Mouse (Mus musculus) heart, embryonic 11.5 days (tissue): ENCODE measurements around the gene Mfap3. TPM values are rescaled to one million over a fixed set of nuclear protein-coding genes. Genes with fewer than 3 reads are reported as not detected.

Experiments used
- ATAC-seq: fragments of 200-750 bp; cut with Nextera tagmentation; replicated peaks from 2 replicates; pipeline ENCODE4 v1.8.0; 2017; ENCODE audit warnings: moderate library complexity; ENCODE audit not compliant: insufficient number of reproducible peaks, low FRiP score, low TSS enrichment
- H3K27ac ChIP-seq: fragments of 300-500 bp; sonication (generic); 2 replicates; pipeline ENCODE4 v1.5.1; 2014; ENCODE audit warnings: mild to moderate bottlenecking, low read depth, low read length
- H3K27me3 ChIP-seq: fragments of 300-500 bp; sonication (generic); 2 replicates; pipeline ENCODE4 v1.6.1; 2014; ENCODE audit warnings: mild to moderate bottlenecking, low read length, mixed read lengths; ENCODE audit not compliant: control insufficient read depth, insufficient read depth
- H3K36me3 ChIP-seq: fragments of 300-500 bp; sonication (generic); 2 replicates; pipeline ENCODE4 v1.6.1; 2014; ENCODE audit warnings: mild to moderate bottlenecking, low read length, moderate library complexity, mixed read lengths; ENCODE audit not compliant: control insufficient read depth, insufficient read depth
- H3K4me1 ChIP-seq: fragments of 300-500 bp; sonication (generic); 2 replicates; pipeline ENCODE4 v1.6.1; 2014; ENCODE audit warnings: low read length; ENCODE audit not compliant: control insufficient read depth, insufficient read depth
- H3K4me2 ChIP-seq: fragments of 300-500 bp; sonication (generic); 2 replicates; pipeline ENCODE4 v1.6.1; 2014; ENCODE audit warnings: mild to moderate bottlenecking, moderate library complexity
- H3K4me3 ChIP-seq: fragments of 300-500 bp; sonication (generic); 2 replicates; pipeline ENCODE4 v1.5.1; 2014; ENCODE audit warnings: low read depth, low read length
- H3K9ac ChIP-seq: fragments of 300-500 bp; sonication (generic); 2 replicates; pipeline ENCODE4 v1.6.1; 2014; ENCODE audit warnings: mild to moderate bottlenecking, low read depth, low read length, moderate library complexity
- H3K9me3 ChIP-seq: fragments of 300-500 bp; sonication (generic); replicated peaks from 2 replicates; pipeline ENCODE4 v1.6.1; 2016; ENCODE audit warnings: low read length; ENCODE audit not compliant: control insufficient read depth
- WGBS: fragments of 180-500 bp; shearing (Covaris S2); extraction: QIAGEN DNeasy Blood & Tissue Kit; methylation state at CpG from one replicate; pipeline ENCODE4 v1.1.7; 2014; ENCODE audit not compliant: insufficient replicate concordance; 5-methylcytosine and 5-hydroxymethylcytosine counted together
- polyA plus RNA-seq: library from polyadenylated mRNA; unstranded; fragments of >200 nt; fragmentation: Nextera tagmentation; extraction: Ambion mirVana; gene quantifications from 2 replicates; pipeline ENCODE4 v1.2.1, GENCODE M21; 2014

The Mfap3 gene
- 32.7 and 37.9 TPM in 2 replicates for polyA plus RNA-seq

DNA sequence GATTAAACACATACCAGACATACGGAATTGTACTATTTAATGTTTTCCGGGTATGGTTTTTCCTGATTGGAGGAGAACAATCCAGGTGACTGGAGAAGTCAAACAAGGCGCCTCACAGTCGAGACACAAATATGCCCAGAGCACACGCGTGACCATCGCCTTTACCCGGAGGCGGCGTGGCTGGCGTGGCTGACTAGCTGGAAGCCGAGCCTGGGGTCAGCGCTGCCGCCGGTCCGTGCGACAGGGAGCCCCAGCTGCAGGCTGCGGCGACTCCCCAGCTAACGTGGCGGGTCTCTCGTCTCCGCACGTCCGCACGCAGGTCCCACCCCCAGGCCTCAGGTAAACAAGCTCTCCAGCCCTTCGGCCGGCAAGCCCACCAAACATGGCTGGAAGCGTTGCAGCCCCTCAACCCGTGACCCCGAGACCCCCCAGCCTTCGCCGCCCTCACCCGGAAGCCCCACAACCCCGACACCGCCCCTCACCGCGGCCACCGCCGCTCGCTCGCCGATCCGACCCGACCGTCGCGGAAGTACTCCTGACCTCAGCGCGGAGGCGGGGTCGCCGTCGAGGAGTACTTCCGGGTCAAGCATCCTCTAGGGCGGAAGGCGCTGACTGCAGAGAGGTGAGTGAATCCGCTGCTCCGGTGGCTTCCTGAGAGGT is at the start of gene Mfap3, which contains the start of gene Fam114a2:
Mfap3 (plus strand) TSS at position 574 of the 660 bp plus-strand sequence.
Fam114a2 (minus strand) TSS at position 527 of the 660 bp plus-strand sequence.
- ATAC-seq: peak; percentile 89
- no peaks in the 10 kb centered on the region; the same call in 1 of the 2 replicates for H3K36me3 ChIP-seq
- H3K4me3 ChIP-seq: peak within 1 kb of the TSS; percentile 97
- WGBS: under 1% methylated on average over 59 of the region's 59 CpGs
- no peaks in the 10 kb centered on the region for H3K9me3 ChIP-seq
- no peaks in the 10 kb centered on the region for H3K27me3 ChIP-seq
- peak within 1 kb of the TSS; percentile 90 for H3K9ac ChIP-seq
- H3K27ac ChIP-seq: peak within 1 kb of the TSS; percentile 80
- peaks cover 8% of the 10 kb centered on the region for H3K4me1 ChIP-seq
- peak within 1 kb of the TSS; percentile 66 for H3K4me2 ChIP-seq

DNA sequence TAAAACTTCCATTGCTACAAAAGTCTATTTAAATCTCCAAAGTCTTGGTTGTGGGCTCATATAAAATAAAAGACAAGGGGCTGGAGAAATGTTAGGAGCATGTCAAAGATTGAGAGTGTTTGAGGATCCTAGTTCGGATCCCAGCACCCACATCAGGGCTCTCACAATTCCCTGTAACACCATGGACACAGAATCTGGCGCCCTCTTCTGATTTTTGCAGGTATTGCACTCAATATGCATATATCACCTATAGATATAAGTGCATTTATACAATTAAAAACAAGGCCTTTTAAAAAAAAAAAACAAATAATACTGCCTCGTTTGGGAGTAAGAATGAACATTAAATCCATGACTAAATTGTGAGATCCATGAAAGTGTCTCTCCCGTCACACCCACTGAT is 49.8 kb upstream of the Mfap3 start:
- no peak overlapping the region for H3K4me2 ChIP-seq
- no peaks in the 10 kb centered on the region for H3K27me3 ChIP-seq
- WGBS: 68% methylated on average over 4 of the region's 4 CpGs
- H3K9ac ChIP-seq: no peak overlapping the region
- H3K4me1 ChIP-seq: no peaks in the 10 kb centered on the region
- H3K36me3 ChIP-seq: no peaks in the 10 kb centered on the region
- no peak overlapping the region for H3K4me3 ChIP-seq
- no peaks in the 10 kb centered on the region for H3K9me3 ChIP-seq
- ATAC-seq: no peak
- no peak overlapping the region for H3K27ac ChIP-seq

DNA sequence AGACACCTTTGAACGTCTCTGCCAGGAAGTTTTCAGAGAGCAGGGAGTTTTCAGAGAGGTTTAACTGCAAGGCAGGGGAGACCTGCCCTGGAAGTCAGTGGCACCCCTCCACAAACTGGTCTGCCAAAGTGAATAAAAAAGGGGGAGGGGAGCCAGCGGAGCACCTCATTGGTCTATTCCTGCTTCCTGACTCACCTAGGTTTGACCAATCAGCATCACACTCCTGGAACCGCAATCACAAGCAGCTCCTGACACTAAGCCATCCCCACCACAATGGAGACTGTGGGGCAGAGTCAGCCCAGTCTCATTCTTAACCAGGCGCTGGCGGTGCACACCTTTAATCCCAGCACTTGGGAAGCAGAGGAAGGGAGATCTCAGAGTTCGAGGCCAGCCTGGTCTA is 48.4 kb upstream of the Mfap3 start:
- Histone ChIP-seq H3K9me3 (no peaks in the 10 kb centered on the region), H3K4me3 (no peak overlapping the region), H3K4me1 (no peaks in the 10 kb centered on the region), H3K36me3 (no peaks in the 10 kb centered on the region), H3K27ac (no peak overlapping the region), H3K27me3 (no peaks in the 10 kb centered on the region), H3K9ac (no peak overlapping the region), H3K4me2 (no peak overlapping the region)
- WGBS: 27% methylated on average over 6 of the region's 6 CpGs
- no peak for ATAC-seq

DNA sequence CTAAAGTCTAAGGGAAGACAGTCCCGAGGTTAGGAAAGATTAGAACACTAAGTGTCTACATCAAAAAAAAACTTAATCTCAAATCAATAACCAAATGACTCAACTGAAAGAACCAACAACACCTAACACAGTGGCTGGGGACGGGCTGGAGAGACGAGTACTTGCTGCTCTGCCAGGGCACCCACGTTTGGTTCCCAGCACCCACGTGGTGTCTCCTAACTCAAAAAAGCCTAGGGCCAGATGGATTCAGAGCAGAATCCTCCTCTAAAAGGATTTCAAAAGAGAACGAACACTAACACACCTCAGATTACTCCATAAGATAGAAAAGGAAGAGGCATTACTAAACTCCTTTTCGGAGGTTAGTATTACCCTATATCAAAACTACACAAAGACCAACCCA is 47.5 kb upstream of the Mfap3 start:
- H3K4me3 ChIP-seq: no peak overlapping the region
- H3K27ac ChIP-seq: no peak overlapping the region
- H3K4me1 ChIP-seq: no peaks in the 10 kb centered on the region
- H3K9me3 ChIP-seq: no peaks in the 10 kb centered on the region
- no peaks in the 10 kb centered on the region for H3K36me3 ChIP-seq
- no peaks in the 10 kb centered on the region for H3K27me3 ChIP-seq
- WGBS: 79% methylated on average over 7 of the region's 7 CpGs
- no peak overlapping the region for H3K9ac ChIP-seq
- no peak overlapping the region for H3K4me2 ChIP-seq
- ATAC-seq: no peak

DNA sequence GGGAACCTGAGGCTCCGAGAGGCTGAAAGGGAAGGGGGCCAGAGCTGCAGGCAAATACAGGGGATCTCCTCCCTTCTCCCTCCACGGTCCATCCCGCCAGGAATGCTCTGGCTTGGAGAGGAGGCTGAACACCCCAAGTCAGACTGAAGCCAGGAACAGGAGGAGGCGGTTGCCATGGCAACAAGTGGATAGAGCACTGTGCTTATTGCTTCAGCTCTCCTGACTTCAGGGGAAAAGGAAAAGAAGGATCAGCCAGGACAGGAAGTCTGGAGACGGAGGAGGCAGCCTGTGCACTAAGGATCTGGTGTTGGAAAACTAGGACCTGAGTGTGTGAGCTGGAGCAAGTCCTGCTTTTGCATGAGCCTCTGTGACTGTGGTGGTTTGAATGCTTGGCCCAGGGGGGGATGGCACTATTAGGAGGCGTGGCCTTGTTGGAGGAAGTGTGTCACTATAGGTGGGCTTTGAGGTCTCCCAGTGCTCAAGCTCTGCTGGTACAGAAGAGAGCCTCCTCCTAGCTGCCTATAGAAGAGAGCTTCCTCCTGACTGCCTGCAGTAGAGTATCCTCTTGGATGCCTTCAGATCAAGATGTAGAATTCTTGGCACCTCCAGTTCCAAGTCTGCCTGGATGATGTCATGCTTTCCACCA is 44.0 kb upstream of the Mfap3 start:
- H3K4me3 ChIP-seq: no peak overlapping the region
- WGBS: 70% methylated on average over 6 of the region's 6 CpGs
- H3K27ac ChIP-seq: no peak overlapping the region
- H3K4me2 ChIP-seq: no peak overlapping the region
- H3K9ac ChIP-seq: no peak overlapping the region
- ATAC-seq: no peak
- H3K27me3 ChIP-seq: no peaks in the 10 kb centered on the region
- H3K36me3 ChIP-seq: 0 out of 2 replicates have a peak, but pooled peaks cover 2% of the 10 kb centered on the region
- H3K9me3 ChIP-seq: no peaks in the 10 kb centered on the region
- no peaks in the 10 kb centered on the region for H3K4me1 ChIP-seq

DNA sequence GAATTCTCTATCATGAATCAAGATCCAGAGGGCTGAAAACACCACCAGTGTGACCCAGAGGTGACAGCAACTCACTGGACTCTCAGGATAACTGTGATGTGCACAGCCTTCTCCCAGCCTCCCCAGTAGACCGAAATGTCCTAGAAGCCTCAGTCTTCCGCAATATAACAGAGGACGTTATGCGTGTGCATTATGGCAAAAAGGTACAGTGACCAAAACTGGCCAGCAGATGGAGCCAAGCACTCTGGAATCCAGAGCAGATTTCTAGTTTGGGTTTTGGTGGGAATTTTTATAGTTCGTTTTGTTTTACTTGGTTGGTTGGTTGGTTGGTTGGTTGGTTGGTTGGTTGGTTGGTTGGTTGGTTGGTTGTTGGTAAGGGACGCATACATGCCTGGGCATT is 43.3 kb upstream of the Mfap3 start:
- 32% methylated on average over 6 of the region's 6 CpGs for WGBS
- no peak overlapping the region for H3K9ac ChIP-seq
- H3K9me3 ChIP-seq: no peaks in the 10 kb centered on the region
- H3K27ac ChIP-seq: no peak overlapping the region
- no peaks in the 10 kb centered on the region for H3K4me1 ChIP-seq
- ATAC-seq: no peak
- no peak overlapping the region for H3K4me2 ChIP-seq
- 0 out of 2 replicates have a peak, but pooled peaks cover 2% of the 10 kb centered on the region for H3K36me3 ChIP-seq
- H3K27me3 ChIP-seq: no peaks in the 10 kb centered on the region
- H3K4me3 ChIP-seq: no peak overlapping the region

DNA sequence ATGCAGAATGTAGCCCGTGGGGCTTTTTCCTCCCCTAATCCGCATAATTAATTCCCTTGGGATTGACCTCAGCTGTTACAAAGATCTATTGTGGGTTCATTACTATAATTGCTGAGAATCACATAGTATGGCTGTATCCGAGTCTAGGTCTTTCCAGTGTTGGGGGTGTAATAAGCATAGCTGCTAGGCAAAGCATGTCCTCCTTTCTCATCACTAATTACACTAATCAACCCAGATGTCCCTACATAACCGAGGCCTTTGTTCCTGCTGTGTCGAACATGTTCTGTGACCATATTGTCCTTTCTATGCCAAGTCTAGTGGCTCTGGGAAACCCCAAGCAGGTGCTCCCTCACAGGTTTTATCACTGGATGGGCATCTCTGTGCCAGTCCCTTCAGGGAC is 40.4 kb upstream of the Mfap3 start:
- no peaks in the 10 kb centered on the region for H3K27me3 ChIP-seq
- no peak overlapping the region for H3K4me2 ChIP-seq
- no peak overlapping the region for H3K4me3 ChIP-seq
- no peaks in the 10 kb centered on the region for H3K4me1 ChIP-seq
- no peak overlapping the region for H3K27ac ChIP-seq
- no peak for ATAC-seq
- H3K9me3 ChIP-seq: no peaks in the 10 kb centered on the region
- WGBS: 88% methylated on average over 5 of the region's 5 CpGs
- peaks cover 10% of the 10 kb centered on the region for H3K36me3 ChIP-seq
- no peak overlapping the region for H3K9ac ChIP-seq

DNA sequence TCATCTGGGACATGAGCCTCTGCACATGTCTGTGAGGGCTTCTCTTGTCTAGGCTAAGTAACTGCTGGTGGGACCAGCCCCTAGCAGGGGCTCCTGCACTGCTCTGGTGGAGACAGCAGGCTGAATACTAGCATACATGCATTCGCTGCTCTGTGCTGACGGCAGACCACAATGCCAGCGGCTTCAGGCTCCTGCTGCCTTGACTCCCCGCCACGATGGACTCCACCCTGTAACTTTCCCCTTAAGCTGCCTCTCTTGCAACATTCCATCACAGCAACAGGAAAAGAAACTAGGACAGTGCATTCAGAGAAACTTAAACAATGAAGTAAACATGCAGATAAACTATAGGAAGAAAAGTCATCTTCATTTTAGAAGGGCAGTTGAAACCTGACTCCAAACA is 30.0 kb upstream of the Mfap3 start:
- H3K27ac ChIP-seq: no peak overlapping the region
- H3K27me3 ChIP-seq: no peaks in the 10 kb centered on the region
- ATAC-seq: no peak
- H3K4me3 ChIP-seq: no peak overlapping the region
- no peak overlapping the region for H3K9ac ChIP-seq
- H3K4me2 ChIP-seq: no peak overlapping the region
- H3K4me1 ChIP-seq: no peaks in the 10 kb centered on the region
- peaks cover 24% of the 10 kb centered on the region for H3K36me3 ChIP-seq
- no peaks in the 10 kb centered on the region for H3K9me3 ChIP-seq
- 66% methylated on average over 5 of the region's 5 CpGs for WGBS
